Mouse (Mus musculus) frontal cortex, postnatal 10 days (tissue): ENCODE results near the gene Ino80.
A peak's percentile ranks its signal among the peaks of the same experiment; 100 is the strongest.
"Not testable (repeated sequence)": the region's sequence is repeated elsewhere in the genome, so short reads cannot be mapped to it uniquely, and the experiment has no call there.

Experiments
- DNase-seq, 2 experiments: peaks; one replicate each; pipeline ENCODE4 v3.0.0; 2022; ENCODE audit warnings: low spot score in 2 of 2, mixed read lengths in 1 of 2

Ino80 gene

DNA sequence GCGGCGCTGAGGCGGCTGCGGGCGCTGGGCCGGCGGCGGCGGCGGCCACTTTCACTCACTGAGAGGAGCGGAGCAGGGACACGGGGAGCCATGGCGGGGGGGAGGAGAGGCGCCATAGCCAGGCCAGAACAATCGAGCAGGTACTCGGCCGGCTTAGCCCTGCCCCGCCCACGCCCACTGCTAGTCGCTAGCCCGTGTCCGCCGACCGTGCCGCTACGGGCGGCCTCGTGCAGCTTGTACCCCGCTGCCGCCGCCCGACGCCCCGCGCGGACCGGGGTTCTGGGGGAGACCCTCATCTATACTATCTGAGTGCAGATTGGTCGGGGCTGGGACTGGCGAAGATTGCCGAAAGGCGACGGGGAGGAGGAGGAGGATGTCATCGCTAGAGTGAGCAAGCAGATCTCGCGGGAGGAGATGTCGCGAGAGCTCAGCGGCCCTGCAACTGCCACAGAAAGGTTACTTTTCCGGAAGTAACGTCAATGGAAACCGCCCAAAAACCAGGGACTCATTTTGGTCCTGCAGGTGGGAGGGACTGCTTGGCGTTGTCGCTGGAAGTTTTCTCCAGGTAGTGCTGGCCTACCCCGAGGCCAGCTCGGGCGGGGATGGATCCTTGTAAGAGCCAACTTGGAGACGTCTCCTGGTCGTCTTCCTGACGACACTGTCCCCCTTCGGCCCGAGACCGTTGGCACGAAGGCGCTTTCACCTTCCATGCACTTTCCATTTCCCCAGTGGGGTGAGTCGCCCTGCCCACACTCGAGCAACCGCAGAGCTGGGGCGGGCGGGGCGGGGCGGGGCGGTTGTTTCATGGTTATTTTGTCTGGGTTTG is at the start of gene Ino80:
Gene Ino80 (minus strand): TSS at position 117 of the 826 bp plus-strand sequence.
- DNase-seq = peak; percentile 97 to 98

DNA sequence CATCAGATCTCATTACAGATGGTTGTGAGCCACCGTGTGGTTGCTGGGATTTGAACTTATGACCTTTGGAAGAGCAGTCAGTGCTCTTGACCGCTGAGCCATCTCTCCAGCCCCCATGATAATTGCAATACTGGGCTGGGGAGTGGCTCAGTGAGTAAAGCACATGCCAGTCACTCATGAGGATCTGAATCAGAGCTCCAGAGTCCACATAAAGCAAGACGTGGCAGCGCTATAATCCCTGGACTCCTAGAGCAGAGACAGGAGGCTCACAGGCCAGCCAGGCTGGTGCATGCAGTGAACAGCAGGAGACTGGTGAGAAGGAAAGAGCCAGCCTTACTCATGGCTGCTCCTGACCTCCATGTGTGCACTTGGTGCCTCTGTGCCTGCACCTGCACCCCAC is 47.9 kb upstream of the Ino80 start:
- DNase-seq = no peak

DNA sequence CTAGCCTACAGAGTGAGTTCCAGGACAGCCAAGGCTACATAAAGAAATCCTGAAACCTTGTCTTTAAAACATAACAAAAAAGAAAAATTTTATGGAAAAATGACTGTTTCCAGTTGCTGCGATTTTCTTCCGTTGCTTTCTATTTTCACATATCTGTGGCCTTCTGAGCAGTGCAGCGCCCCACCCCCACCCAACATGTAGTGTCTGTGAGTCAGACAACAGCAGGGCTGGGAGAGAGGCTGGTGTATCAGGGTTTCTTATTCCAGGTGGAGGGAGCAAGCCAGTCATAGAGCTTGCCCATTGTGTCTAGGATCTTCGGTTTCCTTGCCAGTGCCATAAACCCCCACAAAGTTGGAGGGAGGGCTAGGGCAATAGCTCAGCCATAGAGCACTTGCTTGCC is 46.3 kb upstream of the Ino80 start:
- DNase-seq = no peak

DNA sequence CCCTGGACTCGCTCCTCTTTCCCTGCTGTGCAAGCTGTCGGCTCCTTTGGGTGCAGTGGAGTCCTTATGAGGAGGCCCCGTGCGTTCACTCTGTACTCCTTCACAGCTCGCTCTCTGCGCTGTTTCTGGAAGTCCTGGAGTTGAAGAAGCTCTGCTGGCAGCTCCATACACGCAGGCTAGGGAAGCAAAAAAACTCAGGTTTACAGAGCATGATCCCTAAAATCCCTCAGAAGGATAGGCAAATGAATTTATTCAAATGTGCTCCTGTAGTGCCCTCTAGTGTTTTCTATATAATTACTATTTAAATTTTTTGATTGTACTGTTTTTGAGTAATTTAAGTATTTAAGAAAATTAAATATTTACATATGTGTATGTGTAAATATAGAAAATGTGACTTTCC is 43.1 kb upstream of the Ino80 start:
- DNase-seq = peak in 1 of 2 experiments; percentile 8

DNA sequence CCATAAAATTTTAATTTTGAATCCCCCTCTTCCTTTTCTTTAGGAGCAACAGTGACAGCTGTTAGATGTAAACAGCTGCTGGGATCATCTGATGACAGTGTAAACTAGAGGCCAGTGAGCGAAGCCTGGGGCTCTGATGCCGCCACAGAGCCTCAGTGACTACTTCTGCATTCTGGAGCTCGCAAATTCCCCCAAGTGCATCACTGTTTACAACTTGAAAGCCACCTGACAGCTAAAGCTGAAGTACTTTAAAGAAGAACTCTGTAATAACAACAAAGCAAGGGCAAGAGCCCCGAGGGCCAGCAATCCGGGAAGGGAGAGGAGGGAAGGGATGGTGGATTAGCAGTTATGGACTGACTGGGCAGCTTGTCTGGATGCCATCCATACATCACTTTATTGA is 39.3 kb upstream of the Ino80 start:
- DNase-seq = no peak

DNA sequence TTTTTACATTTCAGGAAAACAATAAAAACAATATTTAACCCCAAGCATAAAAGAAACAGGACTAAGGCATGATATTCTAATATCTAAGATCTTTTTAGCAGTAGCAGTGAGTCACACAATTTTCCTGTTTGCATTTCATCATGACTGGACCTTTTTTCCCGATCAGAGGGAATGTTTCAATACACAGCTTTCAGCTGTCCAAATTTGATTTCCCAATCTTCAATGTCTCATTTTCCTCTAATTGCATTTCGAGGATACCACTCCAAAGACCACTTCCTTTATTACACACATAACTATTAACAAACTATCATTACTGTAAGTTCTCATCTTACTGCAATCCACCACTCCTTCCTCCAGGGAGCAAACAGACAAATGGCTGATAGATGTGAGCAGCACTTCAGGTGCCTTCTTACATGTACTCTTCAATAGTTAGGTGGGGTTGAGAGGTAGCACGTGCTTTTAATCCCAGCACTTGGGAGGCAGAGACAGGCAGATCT is 36.6 kb upstream of the Ino80 start:
- DNase-seq = no peak

DNA sequence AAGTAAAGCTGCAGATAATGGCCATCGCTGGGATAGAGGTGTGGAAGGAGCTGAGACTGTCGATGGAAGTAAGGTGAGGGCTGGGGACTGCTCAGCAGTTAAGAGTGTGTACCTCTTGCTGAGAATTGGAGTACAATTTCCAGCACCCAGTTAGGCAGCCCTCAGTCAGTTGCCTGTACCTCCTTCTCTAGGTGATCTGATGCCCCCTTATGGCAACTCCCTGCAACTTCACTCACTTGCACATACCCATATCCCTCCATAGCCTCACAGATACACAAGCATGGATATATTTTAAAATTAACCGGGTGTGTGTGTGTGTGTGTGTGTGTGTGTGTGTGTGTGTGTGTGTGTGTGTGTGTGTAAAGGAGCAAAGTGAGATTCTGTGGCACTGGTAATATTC is 34.8 kb upstream of the Ino80 start:
- no peak for DNase-seq

DNA sequence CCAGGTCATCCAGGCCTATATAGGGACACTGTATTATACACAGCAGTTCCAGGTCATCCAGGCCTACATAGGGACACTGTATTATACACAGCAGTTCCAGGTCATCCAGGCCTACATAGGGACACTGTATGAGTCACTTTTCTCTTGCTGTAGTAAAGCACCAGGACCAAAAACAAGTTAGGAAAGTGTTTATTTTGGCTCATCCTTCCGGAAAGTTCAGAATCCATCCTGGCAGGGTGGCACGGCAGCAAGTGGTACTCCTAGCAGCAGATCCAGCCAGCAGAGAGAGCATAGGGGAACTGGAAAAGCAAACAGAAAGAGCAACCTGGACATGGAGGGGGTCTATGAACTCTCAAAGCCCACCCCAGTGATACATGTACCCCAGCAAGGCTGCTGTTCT is 33.4 kb upstream of the Ino80 start:
- DNase-seq = no peak

DNA sequence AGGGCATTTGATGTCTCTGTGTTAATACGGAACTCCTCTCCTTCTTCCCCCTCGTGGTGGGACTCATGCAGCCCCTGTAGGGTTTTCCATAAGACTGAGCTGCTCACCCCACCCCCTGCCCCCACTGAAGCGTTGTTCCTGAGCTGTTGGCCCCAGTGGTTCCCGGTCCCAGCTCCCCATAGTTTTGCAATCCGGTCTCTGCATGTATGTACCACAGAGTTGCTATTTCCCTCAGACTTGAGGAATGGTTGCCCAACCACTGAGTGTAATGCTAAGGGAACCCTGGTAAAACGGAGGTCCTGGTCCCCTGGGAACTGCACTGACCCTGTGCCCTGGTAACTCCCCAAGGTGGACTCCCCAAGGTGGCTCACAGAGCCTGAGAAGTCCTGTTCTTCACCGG is 31.0 kb upstream of the Ino80 start:
- DNase-seq = not testable (repeated sequence)

DNA sequence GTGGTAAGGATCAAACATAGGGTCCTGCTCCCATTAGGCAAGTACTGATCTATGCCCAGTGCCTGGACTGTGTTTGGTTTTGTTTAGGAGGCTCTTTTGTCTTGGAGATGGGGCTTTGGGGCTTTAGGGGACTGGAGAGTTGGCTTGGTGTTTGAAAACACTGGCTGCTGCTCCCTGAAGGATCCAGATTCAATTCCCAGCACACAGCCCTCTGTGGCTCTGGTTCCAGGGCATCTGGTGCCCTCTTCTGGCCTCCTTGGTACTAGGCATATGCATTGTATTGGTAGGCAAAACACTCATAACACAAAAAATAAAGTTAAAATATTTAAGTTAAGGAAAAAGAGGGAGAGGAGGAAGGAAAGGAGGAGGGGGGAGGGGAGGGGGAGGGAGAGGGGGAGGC is 29.6 kb upstream of the Ino80 start:
- DNase-seq = no peak

DNA sequence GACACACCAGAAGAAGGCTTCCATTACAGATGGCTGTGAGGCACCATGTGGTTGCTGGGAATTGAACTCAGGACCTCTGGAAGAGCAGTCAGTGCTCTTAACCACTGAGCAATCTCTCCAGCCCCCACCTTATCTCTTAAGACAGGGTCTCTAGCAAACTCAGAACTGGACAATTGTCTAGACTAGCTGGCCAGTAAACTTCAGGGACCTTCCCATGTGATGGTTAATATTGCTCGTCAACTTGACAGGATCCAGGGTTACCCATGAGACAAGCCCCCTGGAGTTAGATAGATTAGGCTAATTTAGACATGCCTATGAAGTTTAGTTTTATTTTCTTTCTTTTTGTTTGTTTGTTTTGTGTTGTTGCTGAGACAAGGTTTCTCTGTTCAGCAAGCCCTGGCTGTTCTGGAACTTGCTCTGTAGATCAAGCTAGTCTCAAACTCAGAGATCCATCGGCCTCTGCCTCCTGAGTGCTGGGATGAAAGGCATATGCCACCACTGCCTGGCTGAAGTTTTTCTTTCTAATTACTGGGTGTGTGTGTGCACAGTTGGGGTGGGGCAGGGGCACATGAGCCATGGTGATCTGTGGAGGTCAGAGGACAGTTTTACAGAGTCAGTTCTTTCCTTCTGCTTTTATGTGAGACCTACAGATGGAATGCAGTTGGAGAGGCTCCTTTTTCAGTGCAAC is 23.6 kb upstream of the Ino80 start:
- no peak for DNase-seq

DNA sequence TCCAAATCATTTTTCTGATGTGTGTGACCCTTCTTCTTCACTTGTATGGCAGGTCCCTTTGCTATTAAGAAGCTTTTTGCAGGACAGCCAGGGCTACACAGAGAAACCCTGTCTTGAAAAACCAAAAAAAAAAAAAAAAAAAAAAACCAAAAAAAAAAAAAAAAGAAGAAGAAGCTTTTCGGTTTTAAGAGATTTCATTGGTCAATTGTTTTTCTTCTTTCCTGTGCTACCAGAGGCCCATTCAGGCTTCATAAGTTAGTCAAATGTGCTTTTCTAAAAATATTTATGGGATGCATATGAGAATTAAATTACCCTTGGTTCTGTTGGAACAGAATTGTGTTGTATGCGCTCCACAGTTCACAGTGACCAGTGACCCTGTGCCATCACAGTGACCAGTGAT is 21.4 kb upstream of the Ino80 start:
- DNase-seq = no peak

DNA sequence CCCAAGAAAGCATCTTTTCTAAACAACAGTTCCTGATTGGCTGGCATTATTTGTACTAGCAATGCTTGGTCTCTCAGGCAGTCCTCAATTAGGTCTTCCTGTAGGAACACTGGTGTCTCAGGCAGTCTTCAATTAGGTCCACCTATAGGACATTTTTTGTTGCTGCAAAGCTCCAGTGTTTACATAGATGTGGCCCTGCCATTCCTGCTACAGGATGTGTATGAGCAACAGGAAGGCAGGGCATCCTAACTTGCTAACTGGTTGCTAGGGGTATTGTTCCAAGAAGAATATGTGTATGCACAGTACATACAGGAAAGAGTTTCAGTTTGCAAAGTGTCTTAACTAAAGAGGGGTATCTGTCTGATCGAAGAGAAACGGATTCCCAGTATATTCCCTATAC is 18.6 kb upstream of the Ino80 start:
- no peak for DNase-seq

DNA sequence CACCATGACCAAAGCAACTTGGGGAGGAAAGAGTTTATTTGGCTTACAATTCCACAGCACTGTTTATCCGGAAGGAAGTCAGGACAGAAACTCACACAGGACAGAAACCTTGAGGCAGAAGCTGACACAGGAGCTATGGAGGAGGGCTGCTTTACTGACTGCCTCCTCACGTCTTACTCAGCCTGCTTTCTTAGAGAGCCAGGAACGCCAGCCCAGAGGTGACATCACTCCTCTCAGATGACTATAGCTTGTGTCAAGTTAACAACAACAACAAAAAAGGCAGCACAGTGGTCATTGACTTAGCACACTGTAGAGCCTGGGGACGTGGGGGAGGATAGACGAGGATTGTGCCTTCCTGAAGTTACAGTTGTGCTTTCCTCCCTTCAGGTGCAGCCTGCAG is 14.5 kb upstream of the Ino80 start:
- no peak for DNase-seq

DNA sequence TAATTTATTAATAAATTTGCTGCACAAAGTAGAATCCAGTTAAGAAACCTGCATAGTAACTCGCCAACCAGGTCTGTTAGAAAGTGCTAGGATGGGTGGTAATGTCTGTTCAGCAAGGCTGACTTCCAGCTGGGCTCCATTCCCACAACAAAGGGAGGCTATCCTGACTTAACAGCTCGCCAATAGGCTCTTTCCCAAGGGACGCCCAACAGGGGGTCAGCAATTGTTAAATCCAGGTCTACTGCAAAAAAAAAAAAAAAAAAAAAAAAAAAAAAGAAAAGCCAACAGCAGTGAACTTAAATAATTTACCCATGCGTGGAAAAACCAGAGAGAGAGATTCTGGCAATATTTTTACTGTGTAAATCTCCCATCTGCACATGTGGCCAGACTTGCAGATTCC is 9.0 kb upstream of the Ino80 start:
- DNase-seq = no peak

DNA sequence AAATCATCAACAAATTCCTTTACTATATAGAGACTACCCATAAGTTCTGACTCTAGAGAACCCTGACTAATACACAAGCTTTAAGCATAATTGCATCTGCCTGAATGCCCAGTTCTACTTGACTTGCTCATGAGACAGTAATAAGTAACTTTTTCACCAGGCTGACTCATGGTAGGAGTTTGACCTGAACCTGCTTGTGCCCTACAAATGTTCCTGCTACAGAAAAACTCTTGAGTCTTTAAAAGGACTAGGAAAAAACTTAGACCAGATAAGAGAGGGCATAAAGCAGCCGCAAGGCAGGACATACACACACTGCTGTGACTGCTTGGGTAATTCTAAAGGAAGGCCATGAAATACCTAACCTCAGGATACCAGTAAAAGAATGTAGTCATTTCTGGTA is 4.8 kb upstream of the Ino80 start:
- no peak for DNase-seq

DNA sequence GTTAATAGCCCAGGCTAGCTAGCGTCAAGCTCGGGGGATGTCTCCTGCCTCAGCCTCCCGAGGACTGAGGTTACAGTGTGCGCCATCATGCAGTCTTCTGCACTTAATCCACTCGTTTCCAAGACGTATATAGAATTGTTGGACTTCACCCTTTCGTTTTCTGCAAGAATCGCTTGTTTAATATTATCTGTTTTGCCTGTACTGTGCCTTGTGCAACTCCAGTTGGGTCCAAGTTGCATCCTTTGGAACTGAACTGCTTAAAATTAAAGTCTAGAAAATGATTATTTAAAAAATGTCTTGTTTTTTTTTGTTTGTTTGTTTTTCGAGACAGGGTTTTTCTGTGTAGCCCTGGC is 886 bp upstream of the Ino80 start:
- DNase-seq = no peak

DNA sequence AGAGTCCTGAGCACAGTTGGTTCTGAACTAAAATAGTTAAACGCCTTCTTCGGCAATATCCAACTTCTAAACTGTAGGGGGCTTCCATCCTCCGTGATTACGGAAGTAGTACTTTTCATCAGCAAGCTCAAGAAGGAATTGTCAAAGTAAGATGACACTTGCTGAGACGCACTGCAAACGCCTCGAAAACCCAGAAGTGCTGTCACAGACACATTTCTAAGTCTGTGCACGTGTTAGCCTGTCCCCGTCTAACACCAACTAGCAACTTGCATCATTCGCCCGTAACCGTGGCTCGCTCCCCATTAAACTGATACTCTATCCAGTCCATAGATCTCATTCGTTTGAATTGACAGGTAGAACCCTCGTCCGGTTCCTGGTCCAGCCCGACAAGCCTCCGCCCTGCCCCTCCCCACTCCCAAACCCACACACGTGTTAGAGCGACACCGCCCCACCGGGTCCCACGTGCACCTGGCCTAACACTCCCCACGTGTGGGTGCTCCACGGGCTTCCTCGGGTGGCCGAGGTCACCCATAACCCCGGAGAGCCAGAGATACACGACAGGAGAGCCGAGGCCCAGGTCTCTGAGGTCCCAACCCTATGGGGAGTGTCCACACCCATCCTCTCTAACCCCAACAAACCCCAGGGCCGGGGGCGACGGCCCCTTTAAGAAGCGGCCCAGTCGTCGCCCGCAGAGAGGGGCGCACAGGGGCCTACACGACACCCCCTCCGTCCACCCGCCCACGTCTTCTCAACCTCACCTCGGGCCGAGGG is 681 bp downstream of the Ino80 start:
- DNase-seq = peak; percentile 67 to 71

DNA sequence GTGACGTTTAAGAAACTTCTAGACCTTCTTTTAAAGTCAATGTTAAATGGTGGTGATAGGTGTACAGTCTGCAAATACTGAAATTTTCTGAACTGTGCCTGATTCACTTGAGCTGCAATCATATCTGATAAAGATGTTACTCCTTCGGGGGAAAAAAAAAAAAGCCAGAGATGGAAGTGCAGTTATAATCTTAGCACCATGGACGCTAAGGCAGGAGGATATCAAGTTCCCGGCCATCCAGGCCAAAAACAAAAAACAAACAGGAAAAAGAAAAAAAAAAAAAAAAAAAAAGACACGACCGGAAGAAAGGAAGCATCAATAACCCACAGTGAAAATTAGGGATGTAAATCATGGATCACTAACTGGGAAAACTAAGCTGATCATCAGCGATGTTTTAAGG is 1.3 kb downstream of the Ino80 start:
- no peak for DNase-seq

DNA sequence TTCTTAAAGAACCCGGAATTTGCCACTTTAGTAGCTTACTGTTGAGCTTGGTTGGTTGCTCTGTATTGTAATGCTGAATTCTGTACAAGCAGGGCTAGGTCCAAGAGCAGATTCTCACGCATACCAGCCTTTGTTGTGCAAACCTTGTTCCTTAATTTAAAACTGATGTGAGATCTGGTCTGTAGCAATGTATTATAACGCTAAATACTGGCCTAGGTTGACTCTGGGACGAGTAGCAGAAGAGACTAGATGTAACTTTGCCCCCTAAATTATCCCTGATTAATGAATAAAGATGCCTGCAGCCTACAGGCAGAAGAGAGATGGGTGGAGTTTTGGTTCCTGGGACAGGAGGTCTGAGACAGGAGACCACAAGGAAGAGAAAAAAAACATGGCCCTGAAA is 13.5 kb downstream of the Ino80 start:
- no peak for DNase-seq

DNA sequence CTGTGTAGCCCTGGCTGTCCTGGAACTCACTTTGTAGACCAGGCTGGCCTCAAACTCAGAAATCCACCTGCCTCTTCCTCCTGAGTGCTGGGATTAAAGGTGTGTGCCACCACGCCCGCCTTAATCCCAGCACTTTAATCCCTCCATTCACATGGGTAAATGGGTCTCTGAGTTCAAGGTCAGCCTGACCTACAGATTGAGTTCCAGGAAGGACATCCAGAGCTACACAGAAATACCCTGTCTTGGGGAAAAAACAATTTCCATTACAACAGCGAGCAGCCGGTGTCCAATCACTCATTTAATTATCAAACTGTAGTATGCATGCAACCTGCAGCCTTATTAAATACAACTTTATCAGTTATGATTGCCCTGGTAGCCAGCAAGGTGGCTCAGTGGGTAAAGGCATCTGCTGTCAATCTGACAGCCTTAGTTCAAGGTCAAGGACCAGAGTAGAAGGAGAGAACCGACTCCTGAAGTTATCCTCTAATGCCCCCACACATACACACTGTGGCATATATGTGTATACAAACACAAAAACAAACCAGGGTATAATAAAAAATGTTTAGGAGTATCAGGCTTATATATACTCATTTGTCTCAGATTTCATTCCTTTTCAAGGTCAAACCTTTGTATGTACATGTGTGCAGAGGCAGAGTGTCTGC is 14.2 kb downstream of the Ino80 start:
- no peak for DNase-seq

DNA sequence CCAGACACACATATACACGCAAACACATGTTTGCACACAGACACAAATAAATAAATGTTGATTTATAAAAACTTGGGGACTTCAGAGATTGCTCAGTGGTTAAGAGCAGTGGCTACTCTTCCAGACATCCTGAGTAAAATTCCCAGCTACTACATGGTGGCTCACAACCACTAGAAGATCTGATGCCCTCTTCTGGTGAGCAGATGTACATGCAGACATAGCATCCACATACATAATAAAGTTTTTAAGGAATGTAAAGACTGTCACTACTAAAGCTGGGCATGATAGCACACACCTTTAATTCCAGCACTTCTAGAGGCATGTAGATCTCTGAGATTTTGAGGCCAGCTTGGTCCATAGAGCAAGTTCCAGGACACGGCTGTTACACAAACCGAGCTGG is 16.5 kb downstream of the Ino80 start:
- DNase-seq = no peak
